Mouse (Mus musculus) heart, postnatal 25 days (tissue): ENCODE results near the gene Znhit3. TPM values are rescaled to one million over a fixed set of nuclear protein-coding genes. Genes with fewer than 3 reads are reported as not detected.

Source experiments
- DNase-seq: peaks from one replicate; pipeline ENCODE4 v3.0.0; 2022; ENCODE audit warnings: low spot score
- intact Hi-C: fragments of 180-260 bp; cut with DNase I; formaldehyde crosslinking; loops from one replicate; pipeline ENCODE4 v1.15.1; 2025
- total RNA-seq, 2 experiments: library from RNA; stranded (reverse); gene quantifications; 2 replicates each; pipeline ENCODE4 v1.2.3; 2021

Gene Znhit3
- total RNA-seq, 2 experiments from 2014 or later = 7.6 to 10.2 TPM

GRCm38 (mm10) chr11:84939508-84940053 lies 23.4 kb upstream of the Znhit3 start:
- intact Hi-C loops = loop anchor here (5.0 kb wide), 1 partner anchor 38 kb away; no protein-coding TSS in a partner anchor
- DNase-seq = no peak

GRCm38 (mm10) chr11:84932261-84932660 lies 16.1 kb upstream of the Znhit3 start:
- no peak for DNase-seq
- intact Hi-C loops = no loop called here

- intact Hi-C loops = no loop called here
- no peak for DNase-seq
Measured at GRCm38 (mm10) chr11:84920981-84921380, 4.8 kb upstream of the Znhit3 start.

- no peak for DNase-seq
- intact Hi-C loops = loop anchor here (2.0 to 5.0 kb wide), 4 partner anchors 59 to 342 kb away; no protein-coding TSS in a partner anchor
Measured at GRCm38 (mm10) chr11:84919951-84920350, 3.8 kb upstream of the Znhit3 start.

GRCm38 (mm10) chr11:84919276-84919675 lies 3.1 kb upstream of the Znhit3 start:
- intact Hi-C loops = loop anchor here (2.0 to 5.0 kb wide), 4 partner anchors 60 to 343 kb away; no protein-coding TSS in a partner anchor
- no peak for DNase-seq

- DNase-seq = peak; percentile 44
- intact Hi-C loops = loop anchor here (2.0 to 5.0 kb wide), 4 partner anchors 60 to 344 kb away; no protein-coding TSS in a partner anchor
Measured at GRCm38 (mm10) chr11:84918425-84918824, 2.3 kb upstream of the Znhit3 start.

- intact Hi-C loops = loop anchor here (5.0 kb wide), 1 partner anchor 345 kb away; no protein-coding TSS in a partner anchor
- DNase-seq = no peak
Measured at GRCm38 (mm10) chr11:84916703-84917300, 636 bp upstream of the Znhit3 start.

GRCm38 (mm10) chr11:84914673-84915072 lies 1.5 kb downstream of the Znhit3 start:
- no peak for DNase-seq
- intact Hi-C loops = loop anchor here (5.0 kb wide), 1 partner anchor 348 kb away; no protein-coding TSS in a partner anchor

- intact Hi-C loops = no loop called here
- no peak for DNase-seq
Measured at GRCm38 (mm10) chr11:84910411-84910810, 5.8 kb downstream of the Znhit3 start.

- intact Hi-C loops = no loop called here
- no peak for DNase-seq
Measured at GRCm38 (mm10) chr11:84908480-84908879, 7.7 kb downstream of the Znhit3 start.

- DNase-seq = no peak
- intact Hi-C loops = no loop called here
Measured at GRCm38 (mm10) chr11:84907081-84907480, 9.1 kb downstream of the Znhit3 start.

GRCm38 (mm10) chr11:84904597-84905144 lies 11.5 kb downstream of the Znhit3 start:
- no peak for DNase-seq
- intact Hi-C loops = no loop called here

GRCm38 (mm10) chr11:84893113-84893512 lies 23.1 kb downstream of the Znhit3 start:
- intact Hi-C loops = no loop called here
- no peak for DNase-seq

GRCm38 (mm10) chr11:84891705-84892104 lies 24.5 kb downstream of the Znhit3 start:
- no peak for DNase-seq
- intact Hi-C loops = no loop called here

GRCm38 (mm10) chr11:84889492-84889891 lies 26.7 kb downstream of the Znhit3 start:
- DNase-seq = no peak
- intact Hi-C loops = no loop called here

GRCm38 (mm10) chr11:84888025-84888424 lies 28.1 kb downstream of the Znhit3 start:
- intact Hi-C loops = no loop called here
- no peak for DNase-seq

GRCm38 (mm10) chr11:84886767-84887511 lies 29.2 kb downstream of the Znhit3 start:
- no peak for DNase-seq
- intact Hi-C loops = no loop called here

GRCm38 (mm10) chr11:84886236-84886635 lies 29.9 kb downstream of the Znhit3 start:
- no peak for DNase-seq
- intact Hi-C loops = no loop called here

- DNase-seq = no peak
- intact Hi-C loops = no loop called here
Measured at GRCm38 (mm10) chr11:84885238-84885637, 30.9 kb downstream of the Znhit3 start.

GRCm38 (mm10) chr11:84882346-84882745 lies 33.8 kb downstream of the Znhit3 start:
- intact Hi-C loops = no loop called here
- no peak for DNase-seq

GRCm38 (mm10) chr11:84880971-84881370 lies 35.2 kb downstream of the Znhit3 start:
- no peak for DNase-seq
- intact Hi-C loops = no loop called here
